Mouse (Mus musculus) liver, embryonic 11.5 days (tissue): Measurements from ENCODE around the gene Ankrd39. TPM values are rescaled to one million over a fixed set of nuclear protein-coding genes. Genes with fewer than 3 reads are reported as not detected.

Experiments used
- ATAC-seq: fragments of 200-750 bp; cut with Nextera tagmentation; replicated peaks from 2 replicates; pipeline ENCODE4 v1.8.0; 2017; ENCODE audit warnings: moderate number of reproducible peaks, mild to moderate bottlenecking, moderate TSS enrichment, moderate library complexity; ENCODE audit not compliant: low FRiP score
- DNase-seq: peaks from one replicate; pipeline ENCODE4 v3.0.0-alpha.2; 2017; ENCODE audit warnings: low spot score
- H3K27ac ChIP-seq: fragments of 300-500 bp; sonication (generic); 2 replicates; pipeline ENCODE4 v1.5.1; 2014; ENCODE audit warnings: mild to moderate bottlenecking, low read depth, low read length, control low read depth
- H3K27me3 ChIP-seq: fragments of 300-500 bp; sonication (generic); replicated peaks from 2 replicates; pipeline ENCODE4 v1.6.1; 2014; ENCODE audit warnings: low read length, mixed read lengths; ENCODE audit not compliant: control insufficient read depth, insufficient read depth
- H3K36me3 ChIP-seq: fragments of 300-500 bp; sonication (generic); 2 replicates; pipeline ENCODE4 v1.6.1; 2014; ENCODE audit warnings: mild to moderate bottlenecking, low read length, moderate library complexity, mixed read lengths; ENCODE audit not compliant: control insufficient read depth, insufficient read depth
- H3K4me1 ChIP-seq: fragments of 300-500 bp; sonication (generic); replicated peaks from 2 replicates; pipeline ENCODE4 v1.6.1; 2014; ENCODE audit warnings: low read length, mixed read lengths; ENCODE audit not compliant: control insufficient read depth, insufficient read depth
- H3K4me2 ChIP-seq: fragments of 300-500 bp; sonication (generic); 2 replicates; pipeline ENCODE4 v1.6.1; 2014; ENCODE audit warnings: mild to moderate bottlenecking, control low read depth, moderate library complexity
- H3K4me3 ChIP-seq: fragments of 300-500 bp; sonication (generic); 2 replicates; pipeline ENCODE4 v1.5.1; 2014; ENCODE audit warnings: low read depth, low read length, control low read depth
- H3K9ac ChIP-seq: fragments of 300-500 bp; sonication (generic); 2 replicates; pipeline ENCODE4 v1.6.1; 2014; ENCODE audit warnings: low read depth, low read length, control low read depth
- H3K9me3 ChIP-seq: fragments of 300-500 bp; sonication (generic); 2 replicates; pipeline ENCODE4 v1.6.1; 2016; ENCODE audit warnings: low read length, inconsistent platforms, mixed read lengths; ENCODE audit not compliant: control insufficient read depth
- WGBS: fragments of 180-500 bp; shearing (Covaris S2); extraction: QIAGEN DNeasy Blood & Tissue Kit; methylation state at CpG from one replicate; pipeline ENCODE4 v1.1.7; 2014; 5-methylcytosine and 5-hydroxymethylcytosine counted together
- polyA plus RNA-seq: library from polyadenylated mRNA; unstranded; fragments of >200 nt; fragmentation: Nextera tagmentation; extraction: Ambion mirVana; gene quantifications from 2 replicates; pipeline ENCODE4 v1.2.1, GENCODE M21; 2014

The Ankrd39 gene
- polyA plus RNA-seq, 1 experiment from 2014 or later: 22.1 TPM

DNA sequence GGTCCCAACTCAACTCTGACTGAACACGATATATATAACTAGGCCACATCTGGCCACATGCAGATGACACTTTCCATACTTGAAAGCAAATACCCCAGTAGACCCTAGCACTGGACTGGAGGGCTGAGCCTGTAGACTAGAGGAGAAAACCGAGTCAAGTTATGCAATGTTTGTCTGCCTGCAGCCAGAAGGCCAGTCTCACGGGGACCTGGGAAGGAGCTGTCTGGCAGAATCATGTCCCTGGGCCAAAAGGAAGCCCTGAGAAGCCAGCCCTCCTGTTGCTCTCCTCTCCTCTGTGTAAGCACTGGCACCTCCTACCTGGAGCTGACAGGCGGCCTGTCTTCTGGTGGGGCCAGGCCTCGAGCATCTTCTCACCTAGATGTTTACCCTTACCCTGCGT, 28.1 kb upstream of the Ankrd39 start:
- Histone ChIP-seq H3K36me3 (no peaks in the 10 kb centered on the region), H3K27me3 (0 out of 2 replicates have a peak, but pooled peaks cover 2% of the 10 kb centered on the region), H3K4me3 (no peak overlapping the region), H3K9ac (no peak overlapping the region), H3K4me2 (no peak overlapping the region), H3K27ac (no peak overlapping the region), H3K4me1 (peaks cover 26% of the 10 kb centered on the region), H3K9me3 (no peaks in the 10 kb centered on the region)
- DNase-seq: no peak
- no peak for ATAC-seq
- 61% methylated on average over 6 of the region's 6 CpGs for WGBS

DNA sequence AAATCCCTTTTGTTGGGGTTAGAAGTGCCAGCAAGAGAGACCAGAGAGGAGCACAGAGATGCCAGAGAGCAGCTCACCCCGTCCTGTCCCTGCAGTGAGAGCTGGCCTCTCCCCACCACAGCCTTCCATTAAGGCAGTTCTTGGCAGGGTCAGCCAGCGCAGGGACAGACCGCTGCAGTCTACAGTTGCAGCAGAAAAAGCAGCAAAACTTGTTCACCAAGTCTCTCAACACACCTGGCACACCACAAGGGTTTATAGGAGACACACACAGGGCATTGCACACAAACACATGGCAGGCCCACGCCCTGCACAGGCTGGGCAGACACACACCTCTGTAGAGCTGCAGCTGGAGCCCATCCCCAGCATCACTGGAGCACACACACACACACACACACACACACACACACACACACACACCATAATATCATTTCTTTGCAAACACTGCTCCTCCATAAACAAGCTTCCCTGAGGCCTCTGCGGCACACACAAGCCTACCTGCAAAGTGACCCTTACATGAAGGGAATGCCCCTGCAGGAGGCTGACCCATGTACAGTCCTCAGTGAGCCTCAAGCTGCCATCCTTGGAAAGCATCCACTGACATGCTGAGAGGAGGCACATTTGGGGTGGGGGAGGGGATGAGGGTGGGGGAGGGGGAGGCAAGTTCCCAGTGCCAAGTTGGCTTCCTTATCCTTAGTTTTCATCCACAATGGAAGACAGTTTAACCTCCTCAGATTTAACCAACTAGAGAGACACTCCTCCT, 27.1 kb upstream of the Ankrd39 start:
- no peak overlapping the region for H3K27ac ChIP-seq
- WGBS: 83% methylated on average over 5 of the region's 5 CpGs

DNA sequence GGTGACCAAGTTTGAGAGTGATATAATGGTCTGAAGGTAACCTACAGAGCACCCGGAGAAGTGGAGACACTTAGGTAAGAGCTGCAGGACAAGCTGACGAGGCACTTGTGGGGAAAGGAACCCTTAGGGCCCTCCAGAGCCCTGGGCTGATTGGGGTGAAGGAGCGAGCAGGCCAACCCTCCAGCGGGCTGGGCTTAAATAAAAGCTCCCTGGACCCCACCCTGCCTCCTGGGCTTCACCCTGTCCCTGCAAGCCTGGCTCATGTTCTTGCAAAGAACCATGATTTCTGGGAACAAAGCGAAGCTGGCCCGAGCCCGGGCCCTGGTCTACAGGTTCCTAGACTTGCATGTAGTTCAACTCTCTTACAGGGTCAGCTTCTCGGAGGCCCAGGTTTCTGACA, 26.3 kb upstream of the Ankrd39 start:
- no peak overlapping the region for H3K27ac ChIP-seq
- no peak overlapping the region for H3K9ac ChIP-seq
- H3K4me1 ChIP-seq: peaks cover 21% of the 10 kb centered on the region
- ATAC-seq (no peak), DNase-seq (no peak)
- WGBS: 85% methylated on average over 8 of the region's 8 CpGs
- H3K9me3 ChIP-seq: no peaks in the 10 kb centered on the region
- no peaks in the 10 kb centered on the region for H3K36me3 ChIP-seq
- no peak overlapping the region for H3K4me3 ChIP-seq
- 0 out of 2 replicates have a peak, but pooled peaks cover 2% of the 10 kb centered on the region for H3K27me3 ChIP-seq
- H3K4me2 ChIP-seq: no peak overlapping the region

More for the DNA sequence above, 27.1 kb upstream of the Ankrd39 start:
- Histone ChIP-seq H3K27me3 (0 out of 2 replicates have a peak, but pooled peaks cover 2% of the 10 kb centered on the region), H3K4me1 (peaks cover 21% of the 10 kb centered on the region), H3K36me3 (no peaks in the 10 kb centered on the region), H3K4me2 (no peak overlapping the region), H3K4me3 (no peak overlapping the region), H3K9ac (no peak overlapping the region), H3K9me3 (no peaks in the 10 kb centered on the region)
- no peak for ATAC-seq
- DNase-seq: no peak

DNA sequence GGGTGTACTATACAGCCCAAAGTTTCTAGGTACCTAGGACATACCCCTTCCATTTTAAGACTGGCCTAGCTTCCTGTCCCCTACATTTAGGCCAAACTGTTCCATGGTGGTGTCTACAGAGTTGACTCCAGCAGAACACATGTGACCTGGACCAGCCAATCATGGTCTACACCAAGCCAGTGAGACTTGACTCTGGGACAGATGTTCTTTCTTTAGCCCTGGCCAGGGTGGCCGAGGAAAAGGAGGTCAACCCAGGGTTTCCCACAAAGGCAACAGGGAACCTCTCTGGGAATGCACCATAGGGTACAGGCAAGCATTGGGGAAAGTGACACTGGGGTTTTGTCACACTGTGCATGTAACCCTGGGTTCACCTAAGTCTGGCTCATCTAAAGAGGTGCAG, 25.5 kb upstream of the Ankrd39 start:
- H3K27me3 ChIP-seq: 0 out of 2 replicates have a peak, but pooled peaks cover 2% of the 10 kb centered on the region
- no peaks in the 10 kb centered on the region for H3K36me3 ChIP-seq
- no peak overlapping the region for H3K9ac ChIP-seq
- no peak overlapping the region for H3K4me3 ChIP-seq
- peaks cover 21% of the 10 kb centered on the region for H3K4me1 ChIP-seq
- no peak for DNase-seq
- no peak overlapping the region for H3K4me2 ChIP-seq
- no peaks in the 10 kb centered on the region for H3K9me3 ChIP-seq
- ATAC-seq: no peak
- no peak overlapping the region for H3K27ac ChIP-seq
- 66% methylated on average over 1 of the region's 1 CpGs for WGBS

DNA sequence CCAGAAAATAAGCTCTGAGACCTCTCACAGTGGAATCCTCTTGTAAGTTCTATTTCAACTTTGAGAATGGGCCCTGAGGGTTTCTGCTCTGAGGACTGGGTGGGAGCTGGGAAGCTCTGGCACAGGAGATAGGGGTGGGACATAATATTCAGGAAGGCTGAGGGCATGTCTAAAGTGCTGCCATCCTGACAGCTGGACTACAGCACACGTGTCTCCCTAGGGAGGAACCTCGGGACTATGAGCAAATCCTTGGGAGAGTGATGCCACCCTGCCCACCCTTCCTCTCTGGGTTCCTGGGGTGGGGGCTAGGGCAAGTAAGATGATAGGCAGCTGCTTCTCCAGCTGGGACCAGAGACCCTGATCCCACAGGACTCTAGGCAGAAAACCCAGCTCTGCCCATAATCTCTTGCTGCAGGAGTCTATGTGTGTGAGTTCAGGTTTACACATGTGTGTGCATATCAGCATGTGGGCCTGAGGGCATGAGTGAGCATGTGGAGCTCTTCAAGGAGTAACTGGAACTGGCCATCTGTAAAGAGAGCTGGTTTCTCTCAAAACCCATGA, 25.0 kb upstream of the Ankrd39 start:
- H3K4me2 ChIP-seq: no peak overlapping the region

DNA sequence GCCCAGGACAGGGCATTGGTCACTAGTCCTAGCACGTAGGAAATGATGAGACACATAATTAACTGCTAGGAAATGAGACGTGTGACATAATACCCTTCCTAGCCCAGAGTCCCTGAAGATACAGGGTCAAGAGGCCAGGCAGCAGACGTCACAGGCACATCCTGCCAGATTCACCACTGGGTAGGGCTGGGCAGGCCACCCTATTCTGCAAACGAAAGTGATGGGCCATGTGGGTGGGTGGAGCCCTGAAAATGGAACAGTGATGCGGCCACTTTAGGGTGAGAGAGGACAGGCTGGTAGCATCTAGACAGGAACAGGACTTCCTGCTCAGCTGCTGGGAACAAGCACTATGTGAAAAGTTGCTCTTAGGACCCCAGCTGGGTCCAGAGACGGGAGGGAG, 24.4 kb upstream of the Ankrd39 start:
- Histone ChIP-seq H3K4me3 (no peak overlapping the region), H3K27ac (no peak overlapping the region), H3K9ac (no peak overlapping the region), H3K36me3 (no peaks in the 10 kb centered on the region), H3K27me3 (0 out of 2 replicates have a peak, but pooled peaks cover 2% of the 10 kb centered on the region), H3K4me1 (peaks cover 17% of the 10 kb centered on the region), H3K4me2 (no peak overlapping the region), H3K9me3 (no peaks in the 10 kb centered on the region)
- 33% methylated on average over 6 of the region's 6 CpGs for WGBS
- DNase-seq (no peak), ATAC-seq (peak; percentile 18; the same call in 1 of the 2 replicates)

More for the DNA sequence above, 25.0 kb upstream of the Ankrd39 start:
- H3K9ac ChIP-seq: no peak overlapping the region
- no peak for ATAC-seq
- no peak for DNase-seq
- peaks cover 20% of the 10 kb centered on the region for H3K4me1 ChIP-seq
- H3K27ac ChIP-seq: no peak overlapping the region
- H3K4me3 ChIP-seq: no peak overlapping the region
- no peaks in the 10 kb centered on the region for H3K36me3 ChIP-seq
- WGBS: 53% methylated on average over 2 of the region's 2 CpGs
- H3K9me3 ChIP-seq: no peaks in the 10 kb centered on the region
- 0 out of 2 replicates have a peak, but pooled peaks cover 2% of the 10 kb centered on the region for H3K27me3 ChIP-seq

DNA sequence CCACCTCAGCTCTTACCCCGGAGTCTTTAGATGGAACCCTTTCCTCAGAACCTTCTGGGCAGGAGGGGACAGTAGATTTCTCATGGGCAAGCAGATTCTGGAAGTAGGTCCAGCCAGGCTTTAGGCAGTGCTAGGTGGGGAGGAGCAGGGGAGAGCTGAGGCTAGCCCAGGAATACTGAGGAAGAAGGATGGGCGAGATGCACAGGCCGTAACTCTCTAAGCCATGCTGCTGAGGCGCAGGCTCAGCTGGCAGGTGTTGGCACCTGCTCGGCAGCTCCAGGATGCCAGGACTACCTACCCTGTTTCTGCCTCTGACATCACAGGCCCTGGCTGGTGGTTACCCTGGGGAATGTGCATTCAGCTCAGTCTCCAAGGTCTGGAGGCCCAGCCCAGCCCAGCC, 23.1 kb upstream of the Ankrd39 start:
- Histone ChIP-seq H3K36me3 (no peaks in the 10 kb centered on the region), H3K9me3 (no peaks in the 10 kb centered on the region), H3K4me1 (peaks cover 14% of the 10 kb centered on the region), H3K9ac (no peak overlapping the region), H3K4me2 (no peak overlapping the region), H3K4me3 (no peak overlapping the region), H3K27me3 (0 out of 2 replicates have a peak, but pooled peaks cover 2% of the 10 kb centered on the region), H3K27ac (no peak overlapping the region)
- ATAC-seq (no peak), DNase-seq (no peak)
- WGBS: 78% methylated on average over 5 of the region's 5 CpGs

DNA sequence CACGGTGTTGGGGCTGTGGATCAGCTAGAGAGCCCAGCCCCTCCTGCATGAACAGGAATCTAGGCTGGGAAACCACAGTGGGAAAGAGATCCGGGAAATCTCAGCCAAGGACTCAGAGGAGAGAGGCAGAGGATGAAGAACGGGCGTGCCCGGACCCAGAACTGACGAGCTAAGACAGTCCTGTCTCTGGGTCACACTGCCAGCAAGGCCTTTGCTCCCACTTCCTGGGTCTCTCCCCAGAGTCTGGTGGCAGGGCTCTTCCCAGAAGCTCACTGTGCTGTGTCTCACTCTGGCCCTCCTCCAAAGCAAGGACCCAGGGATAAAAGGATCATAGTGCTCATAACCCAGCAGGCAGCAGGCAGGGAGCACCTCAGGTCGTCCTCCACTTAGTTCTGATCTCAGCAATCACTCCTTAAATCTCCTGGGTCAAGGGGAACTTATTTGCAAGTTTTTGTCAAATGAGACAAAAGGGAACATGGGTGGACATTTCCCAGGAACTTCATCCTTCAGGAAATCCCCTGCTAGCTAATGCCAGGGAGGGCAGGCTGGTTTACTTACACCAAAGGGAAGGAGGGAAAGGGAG, 22.5 kb upstream of the Ankrd39 start:
- H3K9ac ChIP-seq: no peak overlapping the region
- H3K4me2 ChIP-seq: no peak overlapping the region
- 47% methylated on average over 7 of the region's 7 CpGs for WGBS
- H3K27me3 ChIP-seq: 0 out of 2 replicates have a peak, but pooled peaks cover 2% of the 10 kb centered on the region
- peaks cover 12% of the 10 kb centered on the region for H3K4me1 ChIP-seq
- no peaks in the 10 kb centered on the region for H3K9me3 ChIP-seq
- H3K36me3 ChIP-seq: no peaks in the 10 kb centered on the region
- no peak overlapping the region for H3K27ac ChIP-seq
- DNase-seq (no peak), ATAC-seq (no peak)
- H3K4me3 ChIP-seq: no peak overlapping the region
